Mouse (Mus musculus) C2C12 (cell line): Measurements from ENCODE around the gene Zdhhc23.

Experiments used
- CTCF ChIP-seq: IDR thresholded peaks from one replicate; pipeline ENCODE4 v1.5.1; 2011; ENCODE audit not compliant: control insufficient read depth, insufficient read depth, insufficient read length
- MAX ChIP-seq: IDR thresholded peaks from one replicate; pipeline ENCODE4 v1.6.1; 2011; ENCODE audit warnings: mild to moderate bottlenecking, control low read depth
- MYOD1 ChIP-seq: IDR thresholded peaks from one replicate; pipeline ENCODE4 v1.6.1; 2011; ENCODE audit warnings: low read depth; ENCODE audit not compliant: control insufficient read depth, insufficient read length
- USF1 ChIP-seq: IDR thresholded peaks from one replicate; pipeline ENCODE4 v1.6.1; 2011; ENCODE audit warnings: low read depth, mild to moderate bottlenecking, control low read depth, moderate library complexity

GRCm38 (mm10) chr16:43999111-43999510, 19.5 kb upstream of the Zdhhc23 start:
- TF ChIP-seq USF1 (no peak), CTCF (no peak), MAX (no peak), MYOD1 (no peak)
